Mouse (Mus musculus) erythroblast, embryonic 14.5 days (primary cell): ENCODE data around the gene Itgb1bp1.

ENCODE experiments used
- GATA1 ChIP-seq: IDR thresholded peaks from 2 replicates; pipeline ENCODE4 v1.6.1; 2012; ENCODE audit warnings: low read length, inconsistent platforms, mixed read lengths
- TAL1 ChIP-seq: IDR thresholded peaks from 3 replicates; pipeline ENCODE4 v1.6.1; 2012; ENCODE audit warnings: low read length, inconsistent platforms, mixed read lengths

GRCm38 (mm10) chr12:21228650-21229049 lies 57.4 kb downstream of the Itgb1bp1 start:
- TF ChIP-seq TAL1 (no peak), GATA1 (no peak)
